Mouse (Mus musculus) T-helper 17 cell (primary cell): Measurements from ENCODE around the gene Dlgap4.
"Not testable (repeated sequence)": the region's sequence is repeated elsewhere in the genome, so short reads cannot be mapped to it uniquely, and the experiment has no call there.

Source experiments
- in situ Hi-C, 2 experiments: fragments of 300-600 bp; cut with MboI, MseI; formaldehyde crosslinking; loops; 1 replicate in 1 of 2; 2 replicates in 1 of 2; pipeline ENCODE4 v1.15.1; 2025; ENCODE audit warnings: high pct_unique_total_duplicates in 2 of 2

The Dlgap4 gene

GRCm38 (mm10) chr2:156774738-156775454 lies 161.4 kb downstream of the Dlgap4 start, which contains the start of gene Myl9:
Gene Myl9, plus strand, starts transcription at chr2:156775420.
- in situ Hi-C loops, result no loop called here

DNA sequence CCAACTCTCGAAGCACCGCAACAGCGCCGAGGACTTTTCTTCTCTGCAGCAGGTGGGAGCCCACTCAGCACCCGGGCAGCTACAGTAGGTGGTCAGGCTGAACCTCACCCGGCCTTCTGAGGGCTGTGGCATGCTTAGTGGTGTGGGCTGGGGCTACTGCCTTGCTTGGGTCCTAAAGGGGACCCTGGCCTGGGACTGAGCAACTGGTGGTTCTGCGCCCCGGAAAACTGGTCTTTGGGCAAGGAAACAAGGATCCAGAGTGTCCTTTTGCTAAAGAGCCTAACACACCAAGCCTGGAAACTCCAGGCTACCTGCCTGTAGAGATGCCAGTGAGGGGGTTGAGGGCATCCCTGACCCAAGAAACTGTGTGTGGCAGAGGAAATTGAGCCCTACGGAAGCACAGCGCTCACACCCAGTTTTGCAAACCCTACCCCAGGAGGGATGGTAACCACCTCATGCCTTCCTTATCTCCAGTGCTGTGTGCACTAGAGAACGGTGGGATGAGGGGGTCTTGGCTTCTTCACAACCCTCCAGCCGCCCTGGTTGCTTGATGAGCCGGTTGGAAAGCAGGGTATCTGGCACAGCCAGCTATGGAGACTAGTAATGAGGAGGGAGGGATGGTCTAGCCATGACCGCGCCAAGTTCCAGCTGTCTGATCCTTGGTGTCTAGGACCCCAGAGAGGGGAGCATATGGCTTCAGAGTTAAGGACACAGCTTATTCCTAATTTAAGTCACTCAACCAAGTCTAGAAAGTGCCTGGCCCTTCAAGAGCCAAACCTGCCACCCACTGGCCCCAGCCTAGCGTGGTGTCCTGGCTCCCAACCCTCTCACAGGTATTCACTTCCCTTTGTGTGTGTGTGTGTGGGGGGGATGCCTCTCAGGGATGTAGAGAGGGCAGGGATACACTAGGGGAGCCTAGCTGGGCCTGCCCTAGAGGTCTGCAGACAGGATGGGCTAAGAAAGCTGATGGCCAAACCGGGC lies 162.2 kb downstream of the Dlgap4 start:
- in situ Hi-C loops, result no loop called here

GRCm38 (mm10) chr2:156776907-156777306 lies 163.4 kb downstream of the Dlgap4 start:
- in situ Hi-C loops, result no loop called here

- in situ Hi-C loops, result no loop called here
Observed at GRCm38 (mm10) chr2:156777326-156778004, 164.0 kb downstream of the Dlgap4 start.

DNA sequence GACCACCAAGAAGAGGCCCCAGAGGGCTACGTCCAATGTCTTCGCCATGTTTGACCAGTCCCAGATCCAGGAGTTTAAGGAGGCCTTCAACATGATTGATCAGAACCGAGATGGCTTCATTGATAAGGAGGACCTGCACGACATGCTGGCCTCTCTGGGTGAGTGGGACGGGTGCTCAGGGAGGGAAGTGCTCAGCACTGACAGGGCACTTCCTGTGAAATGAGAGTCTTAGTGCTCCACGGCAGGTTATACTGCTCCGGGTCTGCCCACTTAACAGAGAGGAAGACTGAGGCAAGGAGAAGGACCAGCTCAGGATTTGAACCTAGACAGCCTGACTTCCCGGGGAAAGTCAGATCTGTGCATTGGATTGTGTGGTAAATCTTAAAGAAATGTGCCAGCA lies 165.1 kb downstream of the Dlgap4 start:
- in situ Hi-C loops, result no loop called here

DNA sequence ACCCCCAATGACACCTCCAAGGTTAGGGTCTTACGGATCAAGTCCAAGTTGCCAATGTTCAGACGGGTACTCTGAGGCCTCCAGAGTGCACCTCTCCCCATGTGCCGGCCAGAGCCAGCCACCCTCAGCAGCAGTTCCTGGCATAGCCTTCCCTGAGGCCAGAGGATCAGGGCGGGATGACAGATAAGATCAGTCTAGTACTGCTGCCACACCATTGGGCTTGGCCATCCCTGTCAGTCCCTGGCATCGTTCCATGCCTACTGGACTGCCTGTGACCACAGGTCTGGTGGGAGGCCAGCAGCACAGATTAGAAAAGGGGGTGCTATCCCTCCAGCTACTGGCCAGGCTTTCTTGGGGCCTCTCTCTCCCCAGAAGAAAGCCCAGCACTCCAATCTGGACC lies 165.5 kb downstream of the Dlgap4 start:
- in situ Hi-C loops, result no loop called here

- in situ Hi-C loops, result no loop called here
Observed at GRCm38 (mm10) chr2:156779488-156779887, 166.0 kb downstream of the Dlgap4 start.

GRCm38 (mm10) chr2:156780129-156780528 lies 166.6 kb downstream of the Dlgap4 start:
- in situ Hi-C loops, result no loop called here

DNA sequence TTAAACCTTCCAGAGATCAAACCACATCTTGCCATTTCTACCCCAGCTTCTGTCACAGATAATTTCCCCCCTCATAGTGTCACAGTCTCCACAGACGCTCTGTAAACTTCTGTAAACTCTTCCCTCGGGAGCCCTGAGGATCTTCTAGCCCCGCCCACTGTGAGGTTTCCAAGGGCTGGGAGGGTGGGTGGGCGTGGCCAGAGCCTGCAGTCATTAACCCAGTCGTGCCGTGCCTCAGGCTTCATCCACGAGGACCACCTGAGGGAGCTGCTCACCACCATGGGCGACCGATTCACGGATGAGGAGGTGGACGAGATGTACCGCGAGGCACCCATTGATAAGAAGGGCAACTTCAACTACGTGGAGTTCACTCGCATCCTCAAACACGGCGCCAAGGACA lies 167.2 kb downstream of the Dlgap4 start:
- in situ Hi-C loops, result no loop called here

GRCm38 (mm10) chr2:156781281-156781680 lies 167.8 kb downstream of the Dlgap4 start:
- in situ Hi-C loops, result no loop called here

GRCm38 (mm10) chr2:156781836-156782480 lies 168.5 kb downstream of the Dlgap4 start:
- in situ Hi-C loops, result no loop called here

DNA sequence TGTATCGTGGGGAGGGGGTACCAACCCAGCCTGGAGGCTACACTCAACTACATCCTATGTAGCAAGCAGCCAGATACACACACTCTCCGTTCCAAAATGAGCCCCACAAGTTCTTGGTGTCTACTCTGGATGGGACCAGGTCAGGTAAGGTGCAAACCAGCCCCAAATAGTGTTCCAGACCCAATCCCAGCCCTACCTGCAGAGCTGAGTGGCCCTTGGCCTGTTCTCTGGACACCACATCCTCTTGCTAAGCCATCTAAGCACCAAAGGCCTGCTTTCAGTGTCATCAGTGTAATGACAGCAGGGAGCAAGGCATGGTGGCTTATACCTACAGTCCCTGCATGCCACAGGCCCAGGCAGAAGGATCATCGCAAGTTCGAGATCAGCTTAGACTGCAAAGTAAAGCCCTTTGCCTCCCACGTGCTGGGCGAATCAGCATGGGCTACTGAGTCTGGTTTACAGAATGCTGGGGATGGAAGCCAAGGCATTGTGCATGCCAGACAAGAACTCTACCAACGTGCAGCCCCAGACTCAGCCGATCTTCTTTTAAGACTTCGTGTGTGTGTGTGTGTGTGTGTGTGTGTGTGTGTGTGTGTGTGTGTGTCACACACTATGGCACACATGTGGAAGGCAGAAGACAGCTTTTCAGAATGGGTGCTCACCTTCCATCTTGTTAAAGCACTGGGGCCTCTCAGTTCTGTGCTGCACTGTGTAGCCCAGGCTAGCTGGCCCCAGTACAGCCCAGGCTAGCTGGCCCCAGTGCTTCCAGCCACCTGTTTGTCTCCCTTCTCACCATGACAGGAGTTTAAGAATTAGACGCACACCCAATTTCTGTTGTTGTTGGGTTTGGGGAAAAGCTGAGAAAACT lies 169.2 kb downstream of the Dlgap4 start:
- in situ Hi-C loops, result no loop called here

GRCm38 (mm10) chr2:156783349-156783728 lies 169.8 kb downstream of the Dlgap4 start:
- in situ Hi-C loops, result no loop called here

- in situ Hi-C loops, result no loop called here
Observed at GRCm38 (mm10) chr2:156784016-156784585, 170.6 kb downstream of the Dlgap4 start.

- in situ Hi-C loops, result no loop called here
Observed at GRCm38 (mm10) chr2:156784891-156785290, 171.4 kb downstream of the Dlgap4 start.

- in situ Hi-C loops, result not testable (repeated sequence)
Observed at GRCm38 (mm10) chr2:156786369-156786768, 172.9 kb downstream of the Dlgap4 start.

DNA sequence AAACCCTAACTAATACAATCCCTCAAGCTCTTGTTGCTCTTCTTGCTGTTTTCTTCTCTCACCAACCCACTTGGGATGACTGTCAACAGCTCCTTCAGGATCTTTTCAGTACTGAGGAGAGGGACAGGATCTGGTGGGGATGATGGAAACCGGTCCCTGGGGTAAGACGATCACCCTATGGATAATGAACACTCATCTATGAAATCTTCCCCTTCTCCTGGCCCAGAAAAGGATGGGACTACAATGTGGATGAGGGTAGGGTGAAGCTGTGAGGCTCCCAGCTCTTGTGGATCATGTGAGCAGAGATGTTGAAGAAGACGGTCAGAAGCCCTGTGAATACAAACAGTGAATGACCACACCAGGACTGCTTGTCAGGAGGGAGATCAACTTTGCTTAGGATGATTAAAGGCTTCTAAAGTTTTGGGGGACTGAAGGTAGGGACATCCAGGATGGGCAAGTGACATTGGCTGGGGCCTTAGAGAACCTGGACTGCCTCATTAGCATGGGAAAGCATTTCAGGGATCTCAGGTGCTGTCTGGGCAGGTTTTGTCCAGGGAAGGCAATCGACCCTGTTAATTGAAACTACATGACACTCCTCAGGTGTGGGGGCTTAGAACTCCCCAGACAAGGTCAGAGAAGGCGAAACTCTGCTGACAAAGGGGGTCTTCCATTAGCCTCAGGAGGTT lies 173.7 kb downstream of the Dlgap4 start:
- in situ Hi-C loops, result no loop called here

GRCm38 (mm10) chr2:156787776-156788105 lies 174.2 kb downstream of the Dlgap4 start:
- in situ Hi-C loops, result no loop called here

DNA sequence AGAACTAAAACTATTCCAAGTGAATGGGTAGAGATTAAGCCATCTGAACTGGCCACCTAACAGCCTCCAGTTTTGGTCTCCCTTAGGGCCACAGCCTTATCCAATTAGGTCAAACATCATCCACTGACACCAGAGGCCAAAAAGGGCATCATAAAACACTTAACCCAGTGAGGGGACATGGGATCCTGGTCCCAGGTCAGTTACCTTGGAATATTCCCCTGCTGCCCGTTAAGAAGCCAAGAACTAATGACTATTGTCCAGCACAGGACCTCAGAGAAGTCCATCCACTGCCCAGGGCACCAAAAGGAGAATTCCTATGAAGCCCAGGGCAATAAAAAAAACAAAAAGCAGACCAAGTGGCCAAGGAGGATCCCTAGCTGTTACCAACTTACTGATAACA lies 175.3 kb downstream of the Dlgap4 start:
- in situ Hi-C loops, result no loop called here

GRCm38 (mm10) chr2:156798516-156798915 lies 185.0 kb downstream of the Dlgap4 start:
- in situ Hi-C loops, result no loop called here
